Mouse (Mus musculus): ENCODE results near the gene Foxd3. TPM values are rescaled to one million over a fixed set of nuclear protein-coding genes. Genes with fewer than 3 reads are reported as not detected.
"Not testable (repeated sequence)": the region's sequence is repeated elsewhere in the genome, so short reads cannot be mapped to it uniquely, and the experiment has no call there.

The Foxd3 gene
- total RNA-seq (2021): under 1 TPM; 0.60 to 0.98 TPM

GRCm38 (mm10) chr4:99655937-99656604 is at the start of gene Foxd3:
Gene Foxd3, plus strand, starts transcription at chr4:99656299.
- intact Hi-C loops (cut with DNase I): no loop called here
- no peak for DNase-seq (ENCODE audit: low spot score)

- intact Hi-C loops (cut with DNase I): no loop called here
- DNase-seq (ENCODE audit: low spot score): no peak
These were observed 43.9 kb upstream of the Foxd3 start for GRCm38 (mm10) chr4:99612156-99612555.

- intact Hi-C loops (cut with DNase I): no loop called here
- DNase-seq (ENCODE audit: low spot score): no peak
These were observed 43.3 kb upstream of the Foxd3 start for GRCm38 (mm10) chr4:99612609-99613350.

GRCm38 (mm10) chr4:99626047-99626844 is 29.9 kb upstream of the Foxd3 start:
- DNase-seq (ENCODE audit: low spot score): no peak
- intact Hi-C loops (cut with DNase I): no loop called here

GRCm38 (mm10) chr4:99627057-99627456 is 29.0 kb upstream of the Foxd3 start:
- intact Hi-C loops (cut with DNase I): no loop called here

DNA sequence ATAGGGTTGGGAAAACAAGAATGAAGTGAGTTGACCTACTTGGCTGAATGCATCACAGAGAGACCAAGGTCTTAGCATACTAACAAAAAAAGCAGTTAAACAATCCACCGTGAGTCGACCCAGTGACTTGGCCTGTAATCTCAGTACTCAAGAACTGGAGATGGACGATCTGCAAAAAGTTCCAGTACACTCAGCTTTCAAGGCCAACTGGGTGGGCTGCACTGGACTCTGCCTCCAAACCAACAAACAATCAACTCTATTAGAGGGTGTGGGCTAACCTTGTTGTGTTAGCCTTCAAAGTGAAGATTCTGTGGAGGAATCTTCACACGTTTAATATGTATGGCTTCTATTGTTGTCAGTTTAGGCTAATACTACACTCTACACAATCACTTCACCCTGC is 20.1 kb upstream of the Foxd3 start:
- intact Hi-C loops (cut with DNase I): no loop called here
- DNase-seq (ENCODE audit: low spot score): no peak

More at GRCm38 (mm10) chr4:99627057-99627456, 29.0 kb upstream of the Foxd3 start:
- DNase-seq (ENCODE audit: low spot score): no peak

- no peak for DNase-seq (ENCODE audit: low spot score)
- intact Hi-C loops (cut with DNase I): no loop called here
These were observed 19.4 kb upstream of the Foxd3 start for GRCm38 (mm10) chr4:99636711-99637110.

- DNase-seq (ENCODE audit: low spot score); intact Hi-C loops (cut with DNase I): not testable (repeated sequence)
These were observed 15.5 kb upstream of the Foxd3 start for GRCm38 (mm10) chr4:99640619-99641018.

GRCm38 (mm10) chr4:99641920-99642319 is 14.2 kb upstream of the Foxd3 start:
- intact Hi-C loops (cut with DNase I): no loop called here
- no peak for DNase-seq (ENCODE audit: low spot score)

GRCm38 (mm10) chr4:99645560-99645959 is 10.5 kb upstream of the Foxd3 start:
- no peak for DNase-seq (ENCODE audit: low spot score)

DNA sequence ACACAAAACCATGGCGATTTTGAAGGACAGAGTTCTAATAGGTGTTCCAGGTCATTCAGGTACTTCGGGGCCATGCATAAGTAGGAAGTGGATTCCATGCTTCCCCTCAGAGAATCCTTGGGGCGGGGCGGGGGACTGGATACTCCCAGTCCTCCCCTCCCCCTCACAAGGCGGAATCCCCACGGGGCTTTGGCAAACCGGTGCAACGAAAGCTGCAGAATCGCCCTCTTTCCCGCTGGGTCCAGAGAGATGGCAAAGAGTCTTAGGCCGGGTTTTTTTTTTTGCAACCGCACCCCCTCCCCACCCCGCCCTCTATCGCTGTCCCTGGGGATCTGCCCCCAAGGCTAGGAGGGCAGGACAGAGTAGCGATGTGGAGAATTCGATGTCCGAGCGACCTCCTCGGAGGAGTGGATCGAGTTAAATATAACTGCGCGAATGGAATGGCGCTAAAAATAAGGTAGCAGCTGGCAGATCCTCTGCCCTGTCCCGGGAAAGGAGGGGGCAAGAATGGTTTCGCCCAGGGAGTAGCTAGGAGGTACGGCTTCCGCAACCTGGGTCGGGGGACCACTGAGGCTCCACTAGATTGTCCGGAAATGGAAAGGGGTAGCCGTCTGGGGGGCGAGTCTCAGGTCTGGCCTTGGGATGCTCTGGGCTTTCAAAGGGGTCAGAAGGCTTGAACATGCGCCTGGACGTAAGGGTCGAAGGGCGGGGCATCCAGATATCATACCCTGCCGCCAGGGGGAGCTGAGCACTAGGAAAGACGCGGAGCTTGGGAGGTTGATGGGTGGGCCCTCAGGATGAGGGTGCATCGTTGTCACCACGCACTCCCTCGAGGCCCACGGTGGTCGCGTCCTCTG is 5.8 kb upstream of the Foxd3 start:
- DNase-seq (ENCODE audit: low spot score): no peak
- intact Hi-C loops (cut with DNase I): no loop called here

More at GRCm38 (mm10) chr4:99645560-99645959, 10.5 kb upstream of the Foxd3 start:
- intact Hi-C loops (cut with DNase I): no loop called here

DNA sequence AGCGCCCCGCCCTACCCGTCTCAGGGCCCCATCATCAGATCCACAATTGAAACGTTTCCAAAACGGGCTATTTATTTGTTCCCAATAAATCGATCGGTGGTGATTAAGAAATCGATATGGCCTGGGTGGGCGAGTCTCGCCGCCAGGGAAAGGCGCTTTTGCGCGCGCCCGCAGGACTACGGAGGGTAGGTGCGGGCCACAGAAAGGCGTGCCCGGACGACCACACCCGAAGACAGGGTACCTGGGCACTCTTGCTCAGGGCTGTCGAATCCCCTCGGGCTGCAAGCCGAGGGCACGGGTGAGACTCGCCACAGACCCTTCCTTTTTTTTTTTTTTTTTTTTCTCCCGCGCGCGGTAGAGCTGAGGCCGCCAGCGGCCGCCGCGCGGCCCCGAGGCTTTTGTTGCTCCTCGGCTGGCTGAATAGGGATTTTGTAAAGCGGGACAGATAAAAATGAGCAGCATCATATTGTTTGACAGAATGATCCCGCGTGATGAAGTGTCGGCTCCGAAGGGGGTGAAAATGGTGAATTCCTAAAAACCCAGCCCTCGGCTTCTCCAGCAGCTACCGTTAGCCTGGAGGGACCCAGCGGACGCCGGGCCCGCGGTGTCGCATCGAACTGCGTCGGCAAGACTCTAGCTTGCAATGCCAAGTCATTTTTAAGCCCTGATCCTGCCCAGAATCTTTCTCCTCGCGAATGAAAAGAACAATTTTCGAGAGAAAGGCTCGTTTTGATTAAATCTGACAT is 5.0 kb upstream of the Foxd3 start:
- no peak for DNase-seq (ENCODE audit: low spot score)
- intact Hi-C loops (cut with DNase I): no loop called here

DNA sequence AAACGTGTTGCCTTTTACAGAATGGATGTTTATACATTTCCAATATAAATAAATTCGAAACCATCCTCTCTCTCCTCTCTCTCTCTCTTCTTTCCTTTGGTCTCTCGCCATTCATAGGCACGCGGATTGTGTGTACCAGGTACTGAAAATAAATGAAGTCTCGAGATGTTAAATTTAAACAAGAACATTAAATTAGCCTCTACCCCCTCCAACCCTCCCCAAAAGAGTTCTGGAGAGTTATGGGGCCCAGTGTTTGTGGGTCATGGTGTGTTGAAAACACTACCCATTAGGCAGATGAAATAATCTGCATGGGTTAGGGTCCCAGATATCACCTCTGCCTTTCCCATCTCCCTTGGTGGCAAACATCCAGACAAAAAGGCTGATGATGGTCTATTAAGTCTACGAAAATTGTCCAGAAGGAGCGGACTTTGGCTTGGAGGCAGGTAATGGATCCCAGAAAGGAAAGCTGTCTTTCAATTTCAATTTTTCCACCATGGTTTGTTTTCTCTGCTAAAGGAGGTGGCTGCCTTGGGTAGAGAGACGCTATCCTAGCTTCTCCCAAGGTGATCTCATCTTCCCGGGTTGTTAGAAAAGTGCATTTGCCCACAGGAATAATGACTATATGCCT is 4.2 kb upstream of the Foxd3 start:
- DNase-seq (ENCODE audit: low spot score): no peak
- intact Hi-C loops (cut with DNase I): no loop called here

- no peak for DNase-seq (ENCODE audit: low spot score)
- intact Hi-C loops (cut with DNase I): no loop called here
These were observed 3.4 kb upstream of the Foxd3 start for GRCm38 (mm10) chr4:99652576-99653210.

GRCm38 (mm10) chr4:99653216-99653607 is 2.9 kb upstream of the Foxd3 start:
- intact Hi-C loops (cut with DNase I): no loop called here
- DNase-seq (ENCODE audit: low spot score): no peak

DNA sequence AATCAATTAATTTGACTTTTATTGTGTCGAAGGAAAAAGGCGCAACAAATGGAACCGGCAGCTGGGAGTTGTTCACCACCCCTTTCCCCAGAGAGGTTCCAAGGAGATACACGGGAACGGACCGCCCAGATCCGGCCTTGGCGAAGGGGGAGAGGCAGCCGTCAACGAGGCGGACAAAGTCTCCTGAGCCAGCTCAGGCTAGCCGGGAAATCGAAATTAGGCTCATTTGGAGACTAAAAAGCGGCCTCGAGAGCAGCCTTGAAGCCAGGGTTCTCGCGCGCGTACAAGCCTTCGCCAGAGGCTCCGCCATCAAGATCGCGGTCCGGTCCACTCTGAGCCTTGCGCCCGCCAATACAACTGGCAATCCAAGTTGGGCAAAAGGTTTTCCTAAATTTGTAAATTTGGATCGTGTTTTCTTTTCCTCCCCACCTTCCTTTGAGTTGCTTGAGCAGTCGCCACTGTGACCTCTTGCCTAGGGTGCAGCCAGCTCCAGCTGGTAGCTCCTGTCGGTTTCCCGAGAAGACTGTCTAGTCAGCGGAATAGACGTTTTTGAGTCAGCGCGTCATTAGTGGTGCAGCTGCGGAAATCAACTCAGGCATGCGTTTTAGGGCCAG is 2.4 kb upstream of the Foxd3 start:
- intact Hi-C loops (cut with DNase I): no loop called here
- DNase-seq (ENCODE audit: low spot score): no peak

DNA sequence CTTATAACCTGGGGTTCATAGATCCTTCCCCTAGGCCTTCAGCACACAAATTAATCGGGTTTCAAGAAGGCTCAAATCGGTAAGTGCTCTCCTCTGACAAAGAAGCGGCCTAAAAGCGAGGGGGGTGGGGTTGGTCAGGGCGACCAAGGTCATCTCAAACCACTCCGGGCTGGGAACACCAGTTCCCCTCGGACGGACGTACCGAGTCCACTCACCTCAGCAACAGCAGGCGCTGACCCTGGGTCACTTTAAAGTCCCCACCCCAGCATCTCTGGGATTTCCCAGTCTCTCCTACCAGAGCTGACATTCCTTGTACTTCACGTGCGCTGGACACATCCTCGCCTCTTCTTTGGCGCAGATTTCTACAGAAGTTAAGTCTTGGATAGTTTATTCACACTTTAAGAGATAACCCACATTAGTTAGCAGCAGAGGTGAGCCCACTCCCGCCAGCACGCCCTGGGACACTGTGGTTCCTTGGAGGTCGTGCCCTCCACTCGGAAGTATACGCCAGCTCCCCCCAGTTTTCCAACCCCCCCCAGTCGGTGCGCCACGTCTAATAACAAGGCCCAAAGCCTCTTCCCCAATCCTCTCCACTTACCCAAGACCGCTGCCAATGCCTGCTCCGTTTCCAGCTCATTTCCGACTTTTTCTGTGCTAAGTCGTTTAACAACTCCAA is 1.3 kb upstream of the Foxd3 start:
- DNase-seq (ENCODE audit: low spot score): no peak
- intact Hi-C loops (cut with DNase I): no loop called here

Measured in heart, postnatal 25 days (tissue).